ENCODE assay signal across 18 mouse cellular contexts in the genomic region with DNA sequence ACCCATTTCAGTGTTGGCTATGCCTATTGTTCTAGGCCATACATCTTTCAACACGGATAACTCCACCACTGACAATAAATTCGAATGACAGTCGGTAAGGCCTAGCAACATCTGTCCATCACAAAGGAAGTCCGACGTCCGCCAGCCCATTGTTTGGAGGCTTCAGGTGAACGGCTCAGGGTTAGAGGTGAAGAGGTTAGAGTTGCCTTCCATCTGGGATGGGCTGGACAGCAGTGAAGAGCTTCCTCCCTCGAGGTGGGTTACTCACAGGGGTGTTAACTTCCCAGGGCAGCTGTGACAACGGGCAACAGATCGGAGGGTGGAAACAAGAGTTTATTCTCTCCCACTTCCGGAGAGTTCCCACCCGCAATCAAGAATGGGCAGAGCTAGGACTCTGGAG.
"Had no signal": no experiment of that assay in that cellular context is flagged by ENCODE, and none has a peak within 500 bp of the region (broad histone marks: within the 10 kb centered on the region; RNA-seq: fewer than 3 reads in every experiment).

No protein-coding gene starts in this region.

- H3K27me3 ChIP-seq: lung, embryonic 15.5 days; megakaryocyte, embryonic 14.5 days; midbrain, embryonic 13.5 days; midbrain, embryonic 15.5 days; neural tube, embryonic 12.5 days had no signal

- H3K4me3 ChIP-seq: lung, embryonic 15.5 days; megakaryocyte, embryonic 14.5 days; midbrain, embryonic 13.5 days; midbrain, embryonic 15.5 days; neural tube, embryonic 12.5 days had no signal

- H3K27ac ChIP-seq: lung, embryonic 15.5 days; macrophage; midbrain, embryonic 13.5 days; midbrain, embryonic 15.5 days; neural tube, embryonic 12.5 days had no signal

- DNase-seq: liver, postnatal 0 days; lung, adult 2 months; lung, postnatal 14 days; lung, postnatal 36 days; right cerebral cortex, postnatal 14 days; right cerebral cortex, postnatal 4 days; spleen, adult 18-20 months; thymus, adult 2 months; thymus, postnatal 25 days; thymus, postnatal 4 days had no signal

- H3K9me3 ChIP-seq: lung, embryonic 15.5 days; midbrain, embryonic 13.5 days; midbrain, embryonic 15.5 days; neural tube, embryonic 12.5 days had no signal

- H3K4me2 ChIP-seq: lung, embryonic 15.5 days; midbrain, embryonic 11.5 days; midbrain, embryonic 13.5 days; midbrain, embryonic 15.5 days; neural tube, embryonic 12.5 days had no signal

- H3K36me3 ChIP-seq: lung, embryonic 15.5 days; midbrain, embryonic 15.5 days had no signal

- H3K9ac ChIP-seq: liver, postnatal 0 days; lung, embryonic 15.5 days; midbrain, embryonic 13.5 days; midbrain, embryonic 15.5 days; neural tube, embryonic 12.5 days had no signal

- ATAC-seq: liver, postnatal 0 days; lung, postnatal 0 days; midbrain, embryonic 13.5 days; midbrain, embryonic 15.5 days had no signal
